Mouse (Mus musculus): ENCODE measurements around the gene Slc7a6.
"Not testable (repeated sequence)": the region's sequence is repeated elsewhere in the genome, so short reads cannot be mapped to it uniquely, and the experiment has no call there.

Slc7a6 gene

GRCm38 (mm10) chr8:106191639-106192038 lies 23.0 kb downstream of the Slc7a6 start:
- no peak for DNase-seq

- DNase-seq, result no peak
Observed at GRCm38 (mm10) chr8:106193162-106193561, 24.5 kb downstream of the Slc7a6 start.

- DNase-seq, result no peak
Observed at GRCm38 (mm10) chr8:106194062-106194461, 25.4 kb downstream of the Slc7a6 start.

GRCm38 (mm10) chr8:106198741-106199140 lies 30.1 kb downstream of the Slc7a6 start:
- no peak for DNase-seq

GRCm38 (mm10) chr8:106199596-106199995 lies 30.9 kb downstream of the Slc7a6 start:
- DNase-seq, result not testable (repeated sequence)

GRCm38 (mm10) chr8:106210035-106210731 lies 41.5 kb downstream of the Slc7a6 start:
- DNase-seq, result peak; percentile 54

GRCm38 (mm10) chr8:106210821-106211345 lies 42.2 kb downstream of the Slc7a6 start, which contains the start of the genes Slc7a6os and Prmt7:
TSS of gene Slc7a6os (minus strand) at chr8:106210935.
TSS of gene Prmt7 (plus strand) at chr8:106210936.
- peak; percentile 93 for DNase-seq

GRCm38 (mm10) chr8:106211421-106211820 lies 42.8 kb downstream of the Slc7a6 start:
- DNase-seq, result no peak

- DNase-seq, result no peak
Observed at GRCm38 (mm10) chr8:106213959-106214358, 45.3 kb downstream of the Slc7a6 start.

- no peak for DNase-seq
Observed at GRCm38 (mm10) chr8:106219620-106220019, 51.0 kb downstream of the Slc7a6 start.

- DNase-seq, result peak; percentile 70
Observed at GRCm38 (mm10) chr8:106226589-106226988, 57.9 kb downstream of the Slc7a6 start.

- DNase-seq, result no peak
Observed at GRCm38 (mm10) chr8:106231536-106231935, 62.9 kb downstream of the Slc7a6 start.

- DNase-seq, result no peak
Observed at GRCm38 (mm10) chr8:106232751-106233150, 64.1 kb downstream of the Slc7a6 start.

GRCm38 (mm10) chr8:106234567-106235261 lies 66.1 kb downstream of the Slc7a6 start:
- no peak for DNase-seq

- no peak for DNase-seq
Observed at GRCm38 (mm10) chr8:106237106-106237505, 68.4 kb downstream of the Slc7a6 start.
